Mouse (Mus musculus) CH12.LX (cell line): ENCODE measurements at regions not wholly inside any gene's neighbourhood (a gene's known extent, or its start where the extent isn't known, plus 50 kb on each side); places are given as distances from the start of the nearest gene placed in this dataset.

ENCODE experiments used
- DNase-seq: peaks from one replicate; pipeline ENCODE4 v3.0.0-alpha.2; 2013; ENCODE audit errors: extremely low read depth
- H3K27ac ChIP-seq: 2 replicates; pipeline ENCODE4 v1.5.1; 2012; ENCODE audit warnings: low read depth, mild to moderate bottlenecking, control low read depth, moderate library complexity; ENCODE audit not compliant: insufficient read depth
- H3K27me3 ChIP-seq: replicated peaks from 2 replicates; pipeline ENCODE3; 2012; ENCODE audit warnings: inconsistent platforms
- H3K36me3 ChIP-seq, 2 experiments: replicated peaks in 1 of 2; 2 replicates each; pipeline versions ENCODE3 to v1.6.1; 2012; ENCODE audit warnings: inconsistent platforms in 1 of 2, low read length in 1 of 2, mild to moderate bottlenecking in 1 of 2, mixed read lengths in 1 of 2, moderate library complexity in 1 of 2; ENCODE audit not compliant: control insufficient read depth in 1 of 2, insufficient read depth in 1 of 2
- H3K4me1 ChIP-seq, 2 experiments: 2 replicates each; pipeline ENCODE4 v1.6.1; 2012; ENCODE audit warnings: inconsistent platforms in 1 of 2, moderate library complexity in 1 of 2; ENCODE audit not compliant: insufficient read depth in 2 of 2, control insufficient read depth in 1 of 2
- H3K4me2 ChIP-seq: 2 replicates; pipeline ENCODE4 v1.6.1; 2012; ENCODE audit warnings: low read depth, mild to moderate bottlenecking, control low read depth; ENCODE audit not compliant: poor library complexity, insufficient read depth, severe bottlenecking
- H3K4me3 ChIP-seq, 3 experiments: fragments of 150-350 bp in 1 of 3; sonication (generic) in 1 of 3; replicated peaks in 1 of 3; 2 replicates each; pipeline versions ENCODE3 to v1.5.1; 2011 to 2012; ENCODE audit warnings: low read depth in 2 of 3, low read length in 2 of 3, mild to moderate bottlenecking in 2 of 3, moderate library complexity in 2 of 3, control low read depth in 1 of 3, improper control_type of control experiment in 1 of 3, inconsistent platforms in 1 of 3, mixed read lengths in 1 of 3; ENCODE audit not compliant: poor library complexity in 1 of 3
- H3K79me2 ChIP-seq: replicated peaks from 2 replicates; pipeline ENCODE4 v1.6.1; 2012; ENCODE audit warnings: mild to moderate bottlenecking, moderate library complexity; ENCODE audit not compliant: control insufficient read depth, poor library complexity, insufficient read depth, severe bottlenecking; ENCODE audit errors: extremely low read depth
- H3K9ac ChIP-seq: 2 replicates; pipeline ENCODE4 v1.6.1; 2012; ENCODE audit warnings: low read depth, mild to moderate bottlenecking, control low read depth, moderate library complexity; ENCODE audit not compliant: insufficient read depth
- H3K9me3 ChIP-seq: replicated peaks from 2 replicates; pipeline ENCODE3; 2012; ENCODE audit warnings: low read length, inconsistent platforms, mixed read lengths
- BHLHE40 ChIP-seq: IDR thresholded peaks from 2 replicates; pipeline ENCODE4 v1.6.1; 2011; ENCODE audit warnings: mild to moderate bottlenecking, low read depth, low read length, improper control_type of control experiment
- E2F4 ChIP-seq: IDR thresholded peaks from 2 replicates; pipeline ENCODE4 v1.6.1; 2011; ENCODE audit warnings: low read depth, low read length, improper control_type of control experiment; ENCODE audit not compliant: insufficient replicate concordance
- EP300 ChIP-seq: IDR thresholded peaks from 2 replicates; pipeline ENCODE4 v1.6.1; 2011; ENCODE audit warnings: low read length, improper control_type of control experiment
- GABPA ChIP-seq: IDR thresholded peaks from 2 replicates; pipeline ENCODE4 v1.6.1; 2012; ENCODE audit warnings: low read depth, low read length, improper control_type of control experiment, inconsistent platforms; ENCODE audit not compliant: insufficient replicate concordance
- HCFC1 ChIP-seq: IDR thresholded peaks from 2 replicates; pipeline ENCODE4 v1.6.1; 2012; ENCODE audit warnings: low read depth, mild to moderate bottlenecking, inconsistent platforms, low read length, improper control_type of control experiment
- IRF4 ChIP-seq: IDR thresholded peaks from 2 replicates; pipeline ENCODE4 v1.6.1; 2014; ENCODE audit warnings: low read depth, mild to moderate bottlenecking, inconsistent platforms, low read length, improper control_type of control experiment
- MAZ ChIP-seq: IDR thresholded peaks from 2 replicates; pipeline ENCODE4 v1.6.1; 2012; ENCODE audit warnings: low read depth, mild to moderate bottlenecking, inconsistent platforms, low read length, improper control_type of control experiment, moderate library complexity
- MEF2A ChIP-seq: IDR thresholded peaks from 2 replicates; pipeline ENCODE4 v1.6.1; 2014; ENCODE audit warnings: low read depth, mild to moderate bottlenecking, inconsistent platforms, low read length, improper control_type of control experiment, borderline replicate concordance
- MXI1 ChIP-seq: IDR thresholded peaks from 2 replicates; pipeline ENCODE4 v1.6.1; 2011; ENCODE audit warnings: mild to moderate bottlenecking, low read depth, low read length, improper control_type of control experiment
- PAX5 ChIP-seq: IDR thresholded peaks from 2 replicates; pipeline ENCODE4 v1.6.1; 2012; ENCODE audit warnings: low read length, inconsistent platforms, mixed read lengths
- POLR2A ChIP-seq: IDR thresholded peaks from 2 replicates; pipeline ENCODE4 v1.6.1; 2011; ENCODE audit warnings: low read depth, mild to moderate bottlenecking, improper control_type of control experiment, low read length
- TBP ChIP-seq: conservative IDR thresholded peaks from 2 replicates; pipeline ENCODE4 v1.6.1; 2011; ENCODE audit warnings: low read depth, low read length, improper control_type of control experiment
- TCF12 ChIP-seq: IDR thresholded peaks from 2 replicates; pipeline ENCODE4 v1.6.1; 2014; ENCODE audit warnings: low read depth, mild to moderate bottlenecking, inconsistent platforms, low read length, improper control_type of control experiment
- UBTF ChIP-seq: IDR thresholded peaks from 2 replicates; pipeline ENCODE4 v1.6.1; 2012; ENCODE audit warnings: low read depth, mild to moderate bottlenecking, inconsistent platforms, low read length, improper control_type of control experiment, moderate library complexity
- USF1 ChIP-seq: IDR thresholded peaks from 2 replicates; pipeline ENCODE4 v1.6.1; 2014; ENCODE audit warnings: low read depth, mild to moderate bottlenecking, inconsistent platforms, low read length, improper control_type of control experiment
- ZC3H11A ChIP-seq: IDR thresholded peaks from 2 replicates; pipeline ENCODE4 v1.6.1; 2012; ENCODE audit warnings: low read depth, mild to moderate bottlenecking, inconsistent platforms, low read length, improper control_type of control experiment
- ZKSCAN1 ChIP-seq: IDR thresholded peaks from 2 replicates; pipeline ENCODE4 v1.6.1; 2012; ENCODE audit warnings: low read depth, inconsistent platforms, low read length, improper control_type of control experiment, borderline replicate concordance
- dilution Hi-C: fragments of 300-500 bp; cut with MboI; formaldehyde crosslinking; loops from 2 replicates; pipeline ENCODE4 v1.14.3; 2020; ENCODE audit warnings: low sequenced_read_pairs; ENCODE audit not compliant: extremely low pct_unique_long_range_greater_than_20kb, extremely low pct_ligation_motif_present
- in situ Hi-C: fragments of 300-500 bp; cut with MboI; formaldehyde crosslinking; loops from 3 replicates; pipeline ENCODE4 v1.14.3; 2019; ENCODE audit warnings: low sequenced_read_pairs, low pct_ligation_motif_present, low pct_unique_long_range_greater_than_20kb, mixed read lengths

DNA sequence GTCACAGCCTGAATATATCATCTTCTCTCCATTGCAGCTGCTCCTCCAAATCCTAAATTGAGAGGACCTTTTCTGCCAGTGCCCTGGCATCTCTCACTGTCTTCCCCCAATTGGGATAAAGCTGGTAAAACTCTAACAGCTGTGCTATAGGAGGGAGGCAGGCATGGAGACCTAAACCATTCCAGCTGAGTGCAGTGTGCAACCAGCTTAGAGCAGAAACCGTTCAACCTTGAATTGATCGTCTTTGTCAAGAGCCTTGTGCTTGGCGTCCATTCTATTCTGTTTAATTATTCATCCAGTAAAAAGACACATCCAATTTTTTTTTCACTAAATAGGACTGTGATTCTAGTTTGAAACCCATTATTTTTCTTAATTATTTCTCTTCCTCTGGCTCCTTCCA lies 135.3 kb downstream of the Usp31 start:
- Histone ChIP-seq H3K36me3 (no peaks in the 10 kb centered on the region), H3K9me3 (no peaks in the 10 kb centered on the region), H3K4me3 (no peak overlapping the region), H3K9ac (no peak overlapping the region), H3K27me3 (peaks cover 63% of the 10 kb centered on the region), H3K79me2 (no peaks in the 10 kb centered on the region), H3K27ac (no peak overlapping the region), H3K4me1 (no peaks in the 10 kb centered on the region), H3K4me2 (no peak overlapping the region)
- no peak for TF ChIP-seq USF1
- in situ Hi-C loops (loop anchor here (25.0 kb wide), 1 partner anchor 309 kb away; no protein-coding TSS in a partner anchor), dilution Hi-C loops (no loop called here)
- DNase-seq, result no peak

- dilution Hi-C loops, result no loop called here
- Histone ChIP-seq H3K27ac (no peak overlapping the region), H3K9ac (no peak overlapping the region), H3K79me2 (no peaks in the 10 kb centered on the region), H3K36me3 (no peaks in the 10 kb centered on the region), H3K4me2 (no peak overlapping the region), H3K27me3 (peaks cover 63% of the 10 kb centered on the region), H3K4me1 (no peaks in the 10 kb centered on the region), H3K4me3 (no peak overlapping the region), H3K9me3 (no peaks in the 10 kb centered on the region)
- no peak for DNase-seq
- in situ Hi-C loops, result loop anchor here (25.0 kb wide), 1 partner anchor 309 kb away; no protein-coding TSS in a partner anchor
- TF ChIP-seq MEF2A (no peak), IRF4 (no peak), GABPA (no peak), PAX5 (no peak), E2F4 (no peak), MXI1 (no peak), EP300 (no peak), TCF12 (no peak), ZKSCAN1 (no peak)
These were observed 135.8 kb downstream of the Usp31 start for GRCm38 (mm10) chr7:121571292-121571691.

- Histone ChIP-seq H3K27me3 (peaks cover 55% of the 10 kb centered on the region), H3K4me2 (no peak overlapping the region), H3K9ac (no peak overlapping the region), H3K4me3 (no peak overlapping the region), H3K36me3 (no peaks in the 10 kb centered on the region), H3K27ac (no peak overlapping the region), H3K9me3 (no peaks in the 10 kb centered on the region), H3K4me1 (no peaks in the 10 kb centered on the region), H3K79me2 (no peaks in the 10 kb centered on the region)
- TF ChIP-seq E2F4 (no peak), HCFC1 (no peak), MAZ (no peak), UBTF (no peak), MEF2A (no peak), BHLHE40 (no peak), POLR2A (no peak), TCF12 (no peak), TBP (no peak), ZC3H11A (no peak), USF1 (no peak)
- in situ Hi-C loops, result loop anchor here (25.0 kb wide), 1 partner anchor 307 kb away; no protein-coding TSS in a partner anchor
- no peak for DNase-seq
- dilution Hi-C loops, result no loop called here
These were observed 137.8 kb downstream of the Usp31 start for GRCm38 (mm10) chr7:121569248-121569647.
